17 mouse cellular contexts compared by ENCODE assay signal in genomic region chr16:57577519-57577918, GRCm38 (mm10). TPM values are rescaled to one million over a fixed set of nuclear protein-coding genes. Genes with fewer than 3 reads are reported as not detected.
DNase-seq lines count a peak whose midpoint lies in the region; ATAC-seq and TF ChIP-seq lines count a peak whose summit lies in the region.
"Had no signal": no experiment of that assay in that cellular context is flagged by ENCODE, and none has a peak within 500 bp of the region (broad histone marks: within the 10 kb centered on the region; RNA-seq: fewer than 3 reads in every experiment).

No protein-coding gene starts in this region.

- H3K27me3 ChIP-seq in forebrain, postnatal 0 days (ENCODE audit: insufficient read depth, low read length) = no peaks in the 10 kb centered on the region
- H3K27me3 ChIP-seq in forebrain, embryonic 16.5 days (replicated peaks; ENCODE audit: control insufficient read depth, insufficient read depth, low read length) = no peaks in the 10 kb centered on the region
- no peaks in the 10 kb centered on the region for H3K27me3 ChIP-seq in liver, postnatal 0 days (ENCODE audit: insufficient read depth, low read length)
- no peaks in the 10 kb centered on the region for H3K27me3 ChIP-seq in Patski
- H3K27me3 ChIP-seq: intestine, embryonic 15.5 days; limb, embryonic 13.5 days; megakaryocyte, embryonic 14.5 days; stomach, embryonic 15.5 days had no signal

- 96% methylated on average over 1 of the region's 1 CpGs for WGBS in forebrain, postnatal 0 days
- WGBS in forebrain, embryonic 16.5 days = 82% methylated on average over 1 of the region's 1 CpGs
- 80% methylated on average over 1 of the region's 1 CpGs for WGBS in liver, postnatal 0 days (ENCODE audit: insufficient replicate concordance)

- in situ Hi-C loops in Patski (cut with MboI; ENCODE audit: low pct_unique_long_range_greater_than_20kb) = loop anchor here (5.0 kb wide), 1 partner anchor 335 kb away; no protein-coding TSS in a partner anchor

- no peak overlapping the region for H3K4me3 ChIP-seq in forebrain, postnatal 0 days (ENCODE audit: low read depth, low read length)
- H3K4me3 ChIP-seq in forebrain, embryonic 16.5 days (replicated peaks; ENCODE audit: low read length) = no peak overlapping the region
- H3K4me3 ChIP-seq in liver, postnatal 0 days (ENCODE audit: low read depth, low read length) = no peak overlapping the region
- H3K4me3 ChIP-seq: intestine, embryonic 15.5 days; limb, embryonic 13.5 days; megakaryocyte, embryonic 14.5 days; stomach, embryonic 15.5 days had no signal

- no peaks in the 10 kb centered on the region for H3K9me3 ChIP-seq in forebrain, postnatal 0 days (ENCODE audit: low read length)
- H3K9me3 ChIP-seq in forebrain, embryonic 16.5 days (ENCODE audit: control insufficient read depth, low read length) = no peaks in the 10 kb centered on the region
- H3K9me3 ChIP-seq in liver, postnatal 0 days (ENCODE audit: low read length) = no peaks in the 10 kb centered on the region
- H3K9me3 ChIP-seq: intestine, embryonic 15.5 days; limb, embryonic 13.5 days; megakaryocyte, embryonic 14.5 days; stomach, embryonic 15.5 days had no signal

- peak; percentile 28; the same call in 1 of the 2 replicates for TF ChIP-seq CTCF in forebrain, postnatal 0 days (IDR thresholded peaks at IDR 0.05; ENCODE audit: low read depth)
- TF ChIP-seq CTCF in liver, postnatal 0 days (IDR thresholded peaks at IDR 0.05; ENCODE audit: low read depth) = peak; percentile 44
- peak; percentile 45 for TF ChIP-seq CTCF in Patski (IDR thresholded peaks at IDR 0.05)

- no peak for DNase-seq in forebrain, postnatal 0 days
- DNase-seq in liver, postnatal 0 days = no peak
- no peak for DNase-seq in liver
- DNase-seq in Patski (ENCODE audit: low read depth, low spot score) = no peak
- peak; percentile 25 for DNase-seq in retina, embryonic 14.5 days (ENCODE audit: low spot score)
- DNase-seq in cerebellum, adult 11 months = no peak
- DNase-seq in adrenal gland, postnatal 25 days = no peak
- DNase-seq: adrenal gland, adult 2 months; heart, postnatal 14 days; kidney, postnatal 4 days; lung, adult 18-20 months; right cerebral cortex, postnatal 4 days had no signal

- no peaks in the 10 kb centered on the region for H3K4me1 ChIP-seq in forebrain, postnatal 0 days (ENCODE audit: insufficient read depth)
- no peaks in the 10 kb centered on the region; the same call in 1 of the 2 replicates for H3K4me1 ChIP-seq in forebrain, embryonic 16.5 days (replicated peaks; ENCODE audit: control insufficient read depth, insufficient read depth, low read length)
- H3K4me1 ChIP-seq in liver, postnatal 0 days (ENCODE audit: insufficient read depth) = no peaks in the 10 kb centered on the region
- H3K4me1 ChIP-seq: intestine, embryonic 15.5 days; stomach, embryonic 15.5 days had no signal

- no peak overlapping the region for H3K27ac ChIP-seq in forebrain, postnatal 0 days (ENCODE audit: low read depth, low read length)
- no peak overlapping the region for H3K27ac ChIP-seq in forebrain, embryonic 16.5 days (ENCODE audit: low read length)
- H3K27ac ChIP-seq in liver, postnatal 0 days (ENCODE audit: low read depth) = no peak overlapping the region
- H3K27ac ChIP-seq: intestine, embryonic 15.5 days; limb, embryonic 13.5 days; stomach, embryonic 15.5 days had no signal

- POLR2A ChIA-PET in Patski (lab: Charles Lee) = interaction anchor here (0.6 kb wide), 1 partner anchor 52 kb away, joined by 3 read pairs; no protein-coding TSS in a partner anchor

- no peak overlapping the region for H3K4me2 ChIP-seq in forebrain, postnatal 0 days (ENCODE audit: low read depth)
- no peak overlapping the region for H3K4me2 ChIP-seq in forebrain, embryonic 16.5 days (ENCODE audit: low read length)
- no peak overlapping the region for H3K4me2 ChIP-seq in liver, postnatal 0 days (ENCODE audit: low read depth, low read length)
- H3K4me2 ChIP-seq: intestine, embryonic 15.5 days; limb, embryonic 13.5 days; stomach, embryonic 15.5 days had no signal

- CTCF ChIA-PET in Patski (lab: Charles Lee) = interaction anchor here (0.6 to 5.2 kb wide), 10 partner anchors 16 to 345 kb away, joined by 3 to 17 read pairs (median 4); no protein-coding TSS in a partner anchor

- no peaks in the 10 kb centered on the region for H3K36me3 ChIP-seq in forebrain, postnatal 0 days (ENCODE audit: insufficient read depth)
- no peaks in the 10 kb centered on the region for H3K36me3 ChIP-seq in forebrain, embryonic 16.5 days (ENCODE audit: control insufficient read depth, insufficient read depth)
- no peaks in the 10 kb centered on the region; the same call in 1 of the 2 replicates for H3K36me3 ChIP-seq in liver, postnatal 0 days (replicated peaks; ENCODE audit: insufficient read depth, low read length)
- H3K36me3 ChIP-seq: intestine, embryonic 15.5 days; stomach, embryonic 15.5 days had no signal

- TF ChIP-seq EP300 in liver, postnatal 0 days (IDR thresholded peaks at IDR 0.05; ENCODE audit: low read depth) = no peak

- ATAC-seq in forebrain, postnatal 0 days = no peak
- no peak for ATAC-seq in forebrain, embryonic 16.5 days
- no peak for ATAC-seq in liver, postnatal 0 days
- ATAC-seq in Patski = no peak
- ATAC-seq: intestine, embryonic 15.5 days had no signal

- no peak overlapping the region for H3K9ac ChIP-seq in forebrain, postnatal 0 days
- no peak overlapping the region for H3K9ac ChIP-seq in forebrain, embryonic 16.5 days (replicated peaks; ENCODE audit: low read depth, low read length)
- H3K9ac ChIP-seq in liver, postnatal 0 days (replicated peaks) = no peak overlapping the region
- H3K9ac ChIP-seq: intestine, embryonic 15.5 days; limb, embryonic 13.5 days; stomach, embryonic 15.5 days had no signal

RNA-seq across cellular contexts. Expression of gene Cmss1, which starts 29.1 kb away (rescaled TPM):
- 12.0 and 17.4 TPM in 2 replicates for total RNA-seq in forebrain, postnatal 0 days (2014; rRNA removed)
- 40.6 and 43.4 TPM in 2 replicates for polyA plus RNA-seq in forebrain, postnatal 0 days (2015; fragmentation: Nextera tagmentation; extraction: Ambion mirVana)
- 38.6 and 39.9 TPM in 2 replicates for polyA plus RNA-seq in forebrain, embryonic 16.5 days (2015; fragmentation: Nextera tagmentation; extraction: Ambion mirVana)
- 16.7 and 19.1 TPM in 2 replicates for polyA plus RNA-seq in liver, postnatal 0 days (2015; fragmentation: Nextera tagmentation; extraction: Ambion mirVana)
- polyA plus RNA-seq in Patski (2021) = 13.8 TPM
- 16.1 and 17.6 TPM in 2 replicates for total RNA-seq in adrenal gland, postnatal 25 days (2021)
